Mouse (Mus musculus): Measurements from ENCODE around the gene Tssk2.

DNA sequence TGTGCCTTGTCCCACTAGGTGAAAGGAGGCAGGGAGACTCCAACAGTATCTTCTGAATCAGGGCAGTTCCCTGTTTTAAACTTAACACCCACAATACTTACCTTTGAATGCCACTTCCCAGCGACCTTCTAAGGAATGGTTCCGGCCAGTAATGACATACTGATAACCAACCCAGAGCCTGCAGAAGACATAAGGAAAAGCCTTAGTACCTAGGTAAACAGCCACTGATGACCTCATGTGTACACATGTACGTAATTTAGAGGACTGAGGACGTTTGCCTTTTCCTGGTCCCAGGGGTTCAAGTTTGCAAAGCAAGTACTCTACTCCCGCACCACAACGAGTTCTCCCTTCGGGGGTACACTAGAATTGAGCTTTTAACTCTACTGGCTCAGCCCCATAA, 41.3 kb upstream of the Tssk2 start:
- TF ChIP-seq E2F4 (IDR thresholded peaks at IDR 0.05; ENCODE audit: insufficient read depth) (no peak), POLR2A (IDR thresholded peaks at IDR 0.05; ENCODE audit: insufficient read length, low read depth) (no peak), MYOG (IDR thresholded peaks at IDR 0.05; ENCODE audit: control insufficient read depth in 1 of 3, insufficient read depth in 1 of 3, insufficient read length in 2 of 3, low read depth in 2 of 3) (no peak), TCF12 (IDR thresholded peaks at IDR 0.05; ENCODE audit: insufficient read depth, poor library complexity, severe bottlenecking) (no peak), MAX (IDR thresholded peaks at IDR 0.05; ENCODE audit: low read depth) (no peak), USF1 (IDR thresholded peaks at IDR 0.05; ENCODE audit: low read depth) (no peak), SRF (IDR thresholded peaks at IDR 0.05; ENCODE audit: control insufficient read depth, insufficient read length, low read depth) (no peak), CEBPB (IDR thresholded peaks at IDR 0.05; ENCODE audit: insufficient read depth, poor library complexity, severe bottlenecking) (no peak), MYOD1 (IDR thresholded peaks at IDR 0.05; ENCODE audit: control insufficient read depth in 1 of 3, insufficient read length in 2 of 3, low read depth in 2 of 3) (no peak)
